Mouse (Mus musculus) liver, embryonic 13.5 days (tissue): ENCODE data around the gene Cit. TPM values are rescaled to one million over a fixed set of nuclear protein-coding genes. Genes with fewer than 3 reads are reported as not detected.

Source experiments
- ATAC-seq: fragments of 200-750 bp; cut with Nextera tagmentation; 2 replicates; pipeline ENCODE4 v1.8.0; 2017; ENCODE audit warnings: low read depth, mild to moderate bottlenecking, moderate number of reproducible peaks, moderate library complexity
- DNase-seq: peaks from one replicate; pipeline ENCODE4 v3.0.0; 2022
- H3K27ac ChIP-seq: fragments of 300-500 bp; sonication (generic); 2 replicates; pipeline ENCODE4 v1.5.1; 2015; ENCODE audit warnings: moderate library complexity, mild to moderate bottlenecking, inconsistent platforms
- H3K27me3 ChIP-seq: fragments of 300-500 bp; sonication (generic); 2 replicates; pipeline ENCODE4 v1.6.1; 2015; ENCODE audit warnings: mild to moderate bottlenecking, inconsistent platforms
- H3K36me3 ChIP-seq: fragments of 300-500 bp; sonication (generic); 2 replicates; pipeline ENCODE4 v1.6.1; 2015; ENCODE audit warnings: mild to moderate bottlenecking, inconsistent platforms
- H3K4me1 ChIP-seq: fragments of 300-500 bp; sonication (generic); replicated peaks from 2 replicates; pipeline ENCODE4 v1.6.1; 2015; ENCODE audit warnings: inconsistent platforms
- H3K4me2 ChIP-seq: fragments of 300-500 bp; sonication (generic); 2 replicates; pipeline ENCODE4 v1.6.1; 2015; ENCODE audit warnings: inconsistent platforms, mild to moderate bottlenecking, moderate library complexity
- H3K4me3 ChIP-seq: fragments of 300-500 bp; sonication (generic); replicated peaks from 2 replicates; pipeline ENCODE4 v1.5.1; 2015; ENCODE audit warnings: mild to moderate bottlenecking, inconsistent platforms
- H3K9ac ChIP-seq: fragments of 300-500 bp; sonication (generic); 2 replicates; pipeline ENCODE4 v1.6.1; 2015; ENCODE audit warnings: mild to moderate bottlenecking, inconsistent platforms
- H3K9me3 ChIP-seq: fragments of 300-500 bp; sonication (generic); replicated peaks from 2 replicates; pipeline ENCODE4 v1.6.1; 2016; ENCODE audit warnings: inconsistent platforms
- whole genome bisulfite sequencing: fragments of 180-500 bp; shearing (Covaris S2); methylation state at CpG from one replicate; pipeline ENCODE4 v1.1.7; 2015; ENCODE audit not compliant: insufficient replicate concordance; 5-methylcytosine and 5-hydroxymethylcytosine counted together
- polyA plus RNA-seq: library from polyadenylated mRNA; unstranded; fragments of >200 nt; fragmentation: Nextera tagmentation; extraction: Ambion mirVana; gene quantifications from 2 replicates; pipeline ENCODE4 v1.2.1, GENCODE M21; 2015

Cit gene
- polyA plus RNA-seq, 1 experiment from 2014 or later, result 39.4 TPM

GRCm38 (mm10) chr5:116023251-116023661 is 178.2 kb downstream of the Cit start:
- Histone ChIP-seq H3K4me3 (peak overlapping the region; percentile 84), H3K27ac (peak overlapping the region; percentile 96), H3K36me3 (peaks cover 46% of the 10 kb centered on the region), H3K9me3 (no peaks in the 10 kb centered on the region), H3K27me3 (no peaks in the 10 kb centered on the region), H3K4me2 (peak overlapping the region; percentile 93), H3K9ac (peak overlapping the region; percentile 94), H3K4me1 (peaks cover 85% of the 10 kb centered on the region)
- DNase-seq (no peak), ATAC-seq (no peak)
- WGBS, result 6% methylated on average over 8 of the region's 8 CpGs

GRCm38 (mm10) chr5:116023821-116024284 is 178.8 kb downstream of the Cit start:
- peak overlapping the region; percentile 93 for H3K4me2 ChIP-seq
- H3K4me3 ChIP-seq, result peak overlapping the region; percentile 84
- ATAC-seq (no peak; the same call in 1 of the 2 replicates), DNase-seq (no peak)
- H3K9me3 ChIP-seq, result no peaks in the 10 kb centered on the region
- H3K27me3 ChIP-seq, result no peaks in the 10 kb centered on the region
- H3K4me1 ChIP-seq, result peaks cover 85% of the 10 kb centered on the region
- H3K36me3 ChIP-seq, result peaks cover 40% of the 10 kb centered on the region
- peak overlapping the region; percentile 96 for H3K27ac ChIP-seq
- H3K9ac ChIP-seq, result peak overlapping the region; percentile 94
- under 1% methylated on average over 28 of the region's 28 CpGs for WGBS

GRCm38 (mm10) chr5:116024327-116024739 is 179.3 kb downstream of the Cit start, which contains the start of gene Prkab1:
Gene Prkab1, minus strand, starts transcription at chr5:116024508.
- H3K9ac ChIP-seq, result peak within 1 kb of the TSS; percentile 94
- DNase-seq (peak; percentile 92), ATAC-seq (peak; percentile 81)
- no peaks in the 10 kb centered on the region for H3K9me3 ChIP-seq
- peaks cover 36% of the 10 kb centered on the region for H3K36me3 ChIP-seq
- peak within 1 kb of the TSS; percentile 93 for H3K4me2 ChIP-seq
- H3K27me3 ChIP-seq, result no peaks in the 10 kb centered on the region
- H3K4me1 ChIP-seq, result peaks cover 85% of the 10 kb centered on the region
- peak within 1 kb of the TSS; percentile 84 for H3K4me3 ChIP-seq
- H3K27ac ChIP-seq, result peak within 1 kb of the TSS; percentile 96
- WGBS, result under 1% methylated on average over 42 of the region's 46 CpGs

- Histone ChIP-seq H3K9ac (peak overlapping the region; percentile 94), H3K27me3 (no peaks in the 10 kb centered on the region), H3K9me3 (no peaks in the 10 kb centered on the region), H3K4me1 (peaks cover 84% of the 10 kb centered on the region), H3K36me3 (peaks cover 18% of the 10 kb centered on the region), H3K27ac (peak overlapping the region; percentile 96), H3K4me3 (peak overlapping the region; percentile 42), H3K4me2 (peak overlapping the region; percentile 93)
- no peak for DNase-seq
- no peak for ATAC-seq
- WGBS, result 24% methylated on average over 5 of the region's 5 CpGs
Measured at GRCm38 (mm10) chr5:116026107-116026506, 181.0 kb downstream of the Cit start.

GRCm38 (mm10) chr5:116026561-116026960 is 181.5 kb downstream of the Cit start:
- Histone ChIP-seq H3K27ac (peak overlapping the region; percentile 96), H3K4me2 (peak overlapping the region; percentile 93), H3K4me3 (peak overlapping the region; percentile 42), H3K27me3 (no peaks in the 10 kb centered on the region), H3K4me1 (peaks cover 83% of the 10 kb centered on the region), H3K9ac (peak overlapping the region; percentile 94), H3K9me3 (no peaks in the 10 kb centered on the region), H3K36me3 (peaks cover 13% of the 10 kb centered on the region)
- ATAC-seq (peak; percentile 79), DNase-seq (peak; percentile 90)
- WGBS, result 15% methylated on average over 14 of the region's 14 CpGs

GRCm38 (mm10) chr5:116029071-116029470 is 184.0 kb downstream of the Cit start:
- 15% methylated on average over 7 of the region's 7 CpGs for WGBS
- DNase-seq, result peak; percentile 60
- ATAC-seq, result peak; percentile 45
- H3K4me2 ChIP-seq, result peak overlapping the region; percentile 49
- peak overlapping the region; percentile 8; the same call in 1 of the 2 replicates for H3K4me3 ChIP-seq
- H3K27ac ChIP-seq, result peak overlapping the region; percentile 96
- H3K36me3 ChIP-seq, result no peaks in the 10 kb centered on the region
- 0 out of 2 replicates have a peak, but pooled peaks cover 3% of the 10 kb centered on the region for H3K27me3 ChIP-seq
- H3K4me1 ChIP-seq, result peaks cover 68% of the 10 kb centered on the region
- H3K9me3 ChIP-seq, result no peaks in the 10 kb centered on the region
- H3K9ac ChIP-seq, result peak overlapping the region; percentile 57

- Histone ChIP-seq H3K4me3 (peak overlapping the region; percentile 16; the same call in 1 of the 2 replicates), H3K27ac (peak overlapping the region; percentile 50), H3K9me3 (no peaks in the 10 kb centered on the region), H3K36me3 (no peaks in the 10 kb centered on the region), H3K9ac (peak overlapping the region; percentile 22; the same call in 1 of the 2 replicates), H3K27me3 (0 out of 2 replicates have a peak, but pooled peaks cover 3% of the 10 kb centered on the region), H3K4me1 (peaks cover 56% of the 10 kb centered on the region), H3K4me2 (peak overlapping the region; percentile 55)
- WGBS, result 19% methylated on average over 19 of the region's 19 CpGs
- ATAC-seq, result no peak
- DNase-seq, result no peak
Measured at GRCm38 (mm10) chr5:116030566-116031189, 185.6 kb downstream of the Cit start.

- Histone ChIP-seq H3K27ac (no peak overlapping the region), H3K9me3 (no peaks in the 10 kb centered on the region), H3K36me3 (no peaks in the 10 kb centered on the region), H3K4me2 (peak overlapping the region; percentile 55), H3K4me3 (0 out of 2 replicates have a peak overlapping the region, but pooled peaks have one; percentile 16), H3K27me3 (0 out of 2 replicates have a peak, but pooled peaks cover 3% of the 10 kb centered on the region), H3K4me1 (peaks cover 51% of the 10 kb centered on the region), H3K9ac (no peak overlapping the region)
- ATAC-seq (no peak), DNase-seq (no peak)
- WGBS, result 1% methylated on average over 14 of the region's 14 CpGs
Measured at GRCm38 (mm10) chr5:116031190-116031577, 186.1 kb downstream of the Cit start.

- H3K36me3 ChIP-seq, result no peaks in the 10 kb centered on the region
- DNase-seq (no peak), ATAC-seq (no peak)
- H3K27me3 ChIP-seq, result peaks cover 31% of the 10 kb centered on the region
- no peak overlapping the region for H3K4me3 ChIP-seq
- H3K9ac ChIP-seq, result no peak overlapping the region
- peaks cover 3% of the 10 kb centered on the region for H3K4me1 ChIP-seq
- 76% methylated on average over 16 of the region's 16 CpGs for WGBS
- no peak overlapping the region for H3K4me2 ChIP-seq
- H3K27ac ChIP-seq, result no peak overlapping the region
- H3K9me3 ChIP-seq, result no peaks in the 10 kb centered on the region
Measured at GRCm38 (mm10) chr5:116036465-116036864, 191.4 kb downstream of the Cit start.

- DNase-seq, result no peak
- WGBS, result 36% methylated on average over 11 of the region's 12 CpGs
Measured at GRCm38 (mm10) chr5:116037731-116038130, 192.7 kb downstream of the Cit start.

GRCm38 (mm10) chr5:116039706-116040105 is 194.6 kb downstream of the Cit start:
- Histone ChIP-seq H3K4me3 (no peak overlapping the region), H3K36me3 (no peaks in the 10 kb centered on the region), H3K27me3 (peaks cover 33% of the 10 kb centered on the region), H3K4me2 (no peak overlapping the region), H3K4me1 (no peaks in the 10 kb centered on the region), H3K27ac (no peak overlapping the region), H3K9ac (no peak overlapping the region), H3K9me3 (no peaks in the 10 kb centered on the region)
- WGBS, result 23% methylated on average over 11 of the region's 11 CpGs
- DNase-seq, result no peak
- ATAC-seq, result no peak

More at GRCm38 (mm10) chr5:116037731-116038130, 192.7 kb downstream of the Cit start:
- no peak overlapping the region for H3K27ac ChIP-seq
- H3K9ac ChIP-seq, result no peak overlapping the region
- no peaks in the 10 kb centered on the region for H3K9me3 ChIP-seq
- H3K27me3 ChIP-seq, result peaks cover 35% of the 10 kb centered on the region
- no peaks in the 10 kb centered on the region for H3K4me1 ChIP-seq
- H3K36me3 ChIP-seq, result no peaks in the 10 kb centered on the region
- H3K4me2 ChIP-seq, result no peak overlapping the region
- no peak overlapping the region for H3K4me3 ChIP-seq
- no peak for ATAC-seq
